Mouse (Mus musculus) heart, postnatal 14 days (tissue): ENCODE measurements at regions not wholly inside any gene's neighbourhood (a gene's known extent, or its start where the extent isn't known, plus 50 kb on each side); places are given as distances from the start of the nearest gene placed in this dataset.
A peak's percentile ranks its signal among the peaks of the same experiment; 100 is the strongest.

Experiments used
- DNase-seq, 2 experiments: peaks; one replicate each; pipeline ENCODE4 v3.0.0; 2021 to 2022
- intact Hi-C: fragments of 180-260 bp; cut with DNase I; formaldehyde crosslinking; loops from one replicate; pipeline ENCODE4 v1.15.1; 2025

GRCm38 (mm10) chr19:60408436-60408835, 59.7 kb downstream of the Prlhr start:
- DNase-seq: no peak
- intact Hi-C loops: no loop called here

- intact Hi-C loops: no loop called here
- no peak for DNase-seq
Measured at GRCm38 (mm10) chr19:60399425-60399824, 68.7 kb downstream of the Prlhr start.

GRCm38 (mm10) chr19:60397666-60398065, 70.4 kb downstream of the Prlhr start:
- no peak for DNase-seq
- intact Hi-C loops: no loop called here

GRCm38 (mm10) chr19:60396604-60397003, 71.5 kb downstream of the Prlhr start:
- intact Hi-C loops: no loop called here
- no peak for DNase-seq

- DNase-seq: no peak
- intact Hi-C loops: no loop called here
Measured at GRCm38 (mm10) chr19:60386563-60387241, 81.4 kb downstream of the Prlhr start.

GRCm38 (mm10) chr19:60384721-60385120, 83.4 kb downstream of the Prlhr start:
- intact Hi-C loops: no loop called here
- no peak for DNase-seq

- intact Hi-C loops: no loop called here
- no peak for DNase-seq
Measured at GRCm38 (mm10) chr19:60382661-60383060, 85.4 kb downstream of the Prlhr start.

- intact Hi-C loops: no loop called here
- DNase-seq: no peak
Measured at GRCm38 (mm10) chr19:60379030-60379605, 89.0 kb downstream of the Prlhr start.

GRCm38 (mm10) chr19:60363988-60364599, 104.0 kb downstream of the Prlhr start:
- no peak for DNase-seq
- intact Hi-C loops: no loop called here

- DNase-seq: no peak
- intact Hi-C loops: no loop called here
Measured at GRCm38 (mm10) chr19:60344911-60345310, 118.4 kb upstream of the Fam204a start.

GRCm38 (mm10) chr19:60341485-60341884, 115.0 kb upstream of the Fam204a start:
- intact Hi-C loops: no loop called here
- peak; percentile 37 to 50 for DNase-seq

- no peak for DNase-seq
- intact Hi-C loops: no loop called here
Measured at GRCm38 (mm10) chr19:60340234-60340633, 113.7 kb upstream of the Fam204a start.

GRCm38 (mm10) chr19:60334521-60334920, 108.0 kb upstream of the Fam204a start:
- DNase-seq: no peak
- intact Hi-C loops: no loop called here

- intact Hi-C loops: no loop called here
- DNase-seq: no peak
Measured at GRCm38 (mm10) chr19:60328295-60328694, 101.8 kb upstream of the Fam204a start.

- DNase-seq: no peak
- intact Hi-C loops: no loop called here
Measured at GRCm38 (mm10) chr19:60325612-60326011, 99.1 kb upstream of the Fam204a start.

- no peak for DNase-seq
- intact Hi-C loops: no loop called here
Measured at GRCm38 (mm10) chr19:60325112-60325511, 98.6 kb upstream of the Fam204a start.

GRCm38 (mm10) chr19:60310591-60310990, 84.1 kb upstream of the Fam204a start:
- peak; percentile 68 to 78 for DNase-seq
- intact Hi-C loops: loop anchor here (2.0 to 5.0 kb wide), 3 partner anchors 163 to 893 kb away; no protein-coding TSS in a partner anchor

- intact Hi-C loops: no loop called here
- DNase-seq: no peak
Measured at GRCm38 (mm10) chr19:60302371-60302770, 75.9 kb upstream of the Fam204a start.

GRCm38 (mm10) chr19:60300891-60301290, 74.4 kb upstream of the Fam204a start:
- no peak for DNase-seq
- intact Hi-C loops: no loop called here

GRCm38 (mm10) chr19:60290244-60290643, 63.7 kb upstream of the Fam204a start:
- no peak for DNase-seq
- intact Hi-C loops: no loop called here

GRCm38 (mm10) chr19:60286810-60287396, 60.4 kb upstream of the Fam204a start:
- intact Hi-C loops: no loop called here
- no peak for DNase-seq

GRCm38 (mm10) chr19:60284901-60285300, 58.4 kb upstream of the Fam204a start:
- intact Hi-C loops: no loop called here
- no peak for DNase-seq
